Mouse (Mus musculus): ENCODE data around the gene Dop1a. TPM values are rescaled to one million over a fixed set of nuclear protein-coding genes. Genes with fewer than 3 reads are reported as not detected.

Gene Dop1a
- polyA plus RNA-seq (2017; shearing (Covaris generic)) = 45.3 TPM

DNA sequence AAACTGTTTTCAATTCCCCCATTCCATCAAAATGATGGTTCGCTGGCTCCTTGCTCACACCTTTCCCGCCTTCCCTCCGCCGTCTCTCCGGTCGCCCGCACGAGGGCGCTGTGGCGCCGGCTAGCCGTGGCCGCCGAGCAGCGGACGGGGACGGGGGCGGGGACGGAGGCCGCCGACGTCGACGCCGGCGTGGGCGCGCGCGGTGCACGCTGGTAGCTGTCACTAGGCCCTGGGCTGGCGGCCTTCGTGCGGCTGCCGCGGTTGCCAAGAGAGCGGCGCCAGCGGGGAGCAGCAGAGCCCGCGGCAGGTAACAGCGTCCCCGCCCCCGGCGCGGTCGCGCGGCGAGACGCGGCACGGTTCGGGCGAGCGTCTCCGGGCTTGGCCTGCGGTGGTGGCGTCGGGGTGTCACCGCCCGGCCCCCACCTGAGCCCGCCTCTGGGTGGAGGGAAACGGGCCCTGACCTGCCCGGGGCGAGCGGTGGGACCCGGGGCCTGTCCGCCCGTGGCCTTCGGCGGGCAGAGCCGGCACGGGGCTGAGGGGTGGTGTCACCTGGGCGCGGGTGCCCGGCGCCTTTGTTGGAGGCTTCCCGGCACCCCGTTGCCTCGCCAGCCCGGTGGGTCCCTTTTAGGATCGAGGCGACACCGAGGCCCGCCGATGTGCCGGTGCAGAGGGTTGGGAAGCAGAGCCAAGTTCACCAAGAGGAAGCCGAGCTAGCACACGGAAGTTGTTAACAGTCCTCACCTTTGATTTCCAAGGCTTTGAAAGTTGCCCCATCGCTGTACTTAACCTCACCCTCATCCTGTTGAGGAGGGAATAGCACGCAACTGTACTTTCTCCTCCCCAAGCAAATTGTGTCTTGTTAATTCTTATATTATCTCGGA is at the start of gene Dop1a:
Gene Dop1a (plus strand): TSS at position 165 of the 881 bp plus-strand sequence.

DNA sequence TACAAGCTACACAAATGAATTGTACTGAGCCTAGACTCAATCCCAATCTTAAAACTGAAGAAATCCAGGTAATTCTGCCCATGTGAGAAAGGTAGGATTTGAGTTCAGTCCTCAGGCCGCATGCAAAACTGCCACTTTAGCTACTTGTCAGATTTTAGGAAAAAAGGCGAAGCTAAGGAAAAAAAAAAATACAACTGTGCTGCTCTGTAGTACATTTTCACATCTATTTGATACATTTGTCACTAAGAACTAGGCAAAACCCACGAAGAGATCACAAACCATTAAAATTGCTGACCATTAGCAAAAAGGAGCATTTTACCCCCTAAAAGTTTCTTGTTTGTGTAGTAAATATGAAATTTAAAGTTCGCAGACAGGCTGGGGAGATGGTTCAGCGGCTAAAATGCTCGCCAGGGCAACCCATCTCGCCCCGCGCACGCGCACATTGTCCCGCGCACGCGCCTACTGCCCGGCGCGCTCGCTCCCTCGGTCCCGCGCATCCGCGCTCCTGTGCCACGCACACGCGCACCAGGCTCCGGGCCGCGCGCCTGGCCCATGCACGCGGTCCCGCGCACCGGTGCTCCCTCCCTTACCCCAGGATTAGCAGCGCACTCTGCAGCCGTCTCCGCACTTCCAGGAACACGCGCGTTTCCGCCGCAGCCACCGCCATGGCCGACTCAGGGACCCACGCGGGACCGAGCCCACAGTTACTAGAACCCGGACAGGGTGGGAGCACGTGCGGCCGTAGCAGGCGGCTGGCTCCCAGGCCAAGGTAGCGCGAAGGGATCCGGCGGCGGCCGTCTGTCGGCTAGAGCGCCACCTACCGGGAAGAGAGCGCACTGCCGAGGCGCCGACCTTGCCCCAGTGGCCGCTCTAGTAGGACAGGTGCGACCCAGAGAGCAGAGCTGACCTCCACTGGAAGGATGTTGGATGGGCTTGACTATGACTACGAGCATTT is 2.5 kb upstream of the Dop1a start, which contains the start of gene Ube2cbp:
Gene Ube2cbp (minus strand): TSS at position 800 of the 955 bp plus-strand sequence.

DNA sequence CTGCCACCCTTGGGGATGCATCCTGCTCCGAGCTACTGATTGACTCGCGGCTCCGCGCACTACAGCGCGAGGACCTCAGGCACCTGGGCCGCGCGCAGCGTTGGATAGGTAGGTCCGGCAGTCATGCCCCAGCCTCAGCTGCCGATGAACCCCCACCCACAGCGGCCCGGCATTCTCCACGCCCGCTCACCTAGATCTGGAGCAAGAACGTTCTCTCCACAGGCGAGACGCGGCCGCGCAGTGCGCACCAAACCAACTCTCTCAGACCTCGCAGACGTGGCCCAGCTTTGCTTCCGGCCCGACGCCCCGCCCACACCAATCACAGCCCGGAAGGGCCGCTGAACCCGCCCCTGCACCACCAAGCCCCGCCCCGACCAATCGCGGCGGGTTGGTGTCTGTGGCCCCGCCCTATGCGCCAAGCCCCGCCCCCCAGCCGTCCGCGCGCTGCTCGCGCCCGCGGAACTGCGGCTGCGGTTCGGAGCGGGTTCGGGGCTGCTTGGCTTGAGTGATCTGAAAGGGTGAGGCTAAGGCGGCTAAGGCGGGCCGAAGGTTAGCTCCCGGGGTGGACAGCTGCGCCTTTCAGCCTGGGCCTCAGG is 104.7 kb downstream of the Dop1a start, which contains the start of the genes Pgm3 and Rwdd2a:
Gene Pgm3 (minus strand): TSS at position 303 of the 596 bp plus-strand sequence.
Gene Rwdd2a (plus strand): TSS at position 452 of the 596 bp plus-strand sequence.

Other genes starting within 250 kb of the Dop1a start
- 5.3 TPM for gene Ube2cbp, start 2.2 kb upstream of the Dop1a start, polyA plus RNA-seq (2017; shearing (Covaris generic))
- gene Pgm3, start 104.7 kb downstream of the Dop1a start, polyA plus RNA-seq (2017; shearing (Covaris generic)) = 22.0 TPM
- gene Rwdd2a, start 104.8 kb downstream of the Dop1a start, polyA plus RNA-seq (2017; shearing (Covaris generic)) = 6.8 TPM
- not detected for gene Me1, start 228.8 kb downstream of the Dop1a start, polyA plus RNA-seq (2017; shearing (Covaris generic))